Mouse (Mus musculus) E14TG2a.4 (cell line): ENCODE measurements at regions not wholly inside any gene's neighbourhood (a gene's known extent, or its start where the extent isn't known, plus 50 kb on each side); places are given as distances from the start of the nearest gene placed in this dataset.
A peak's percentile ranks its signal among the peaks of the same experiment; 100 is the strongest.

Experiments
- H3K27me3 ChIP-seq: 2 replicates; pipeline ENCODE4 v1.6.1; 2014; ENCODE audit warnings: low read length, control low read depth; ENCODE audit not compliant: insufficient read depth
- H3K36me3 ChIP-seq: 2 replicates; pipeline ENCODE4 v1.6.1; 2014; ENCODE audit warnings: low read length, control low read depth; ENCODE audit not compliant: insufficient read depth
- H3K4me1 ChIP-seq: replicated peaks from 2 replicates; pipeline ENCODE4 v1.6.1; 2014; ENCODE audit warnings: low read depth, low read length, control low read depth
- H3K4me3 ChIP-seq: replicated peaks from 2 replicates; pipeline ENCODE4 v1.5.1; 2014; ENCODE audit warnings: mild to moderate bottlenecking, low read length
- H3K9me3 ChIP-seq: 2 replicates; pipeline ENCODE4 v1.6.1; 2014; ENCODE audit warnings: low read length, control low read depth
- CTCF ChIP-seq: conservative IDR thresholded peaks from 2 replicates; pipeline ENCODE4 v1.5.1; 2014; ENCODE audit warnings: low read length
- NANOG ChIP-seq: IDR thresholded peaks from 2 replicates; pipeline ENCODE4 v1.6.1; 2014; ENCODE audit warnings: borderline replicate concordance, low read length, mixed read lengths
- POU5F1 ChIP-seq: IDR thresholded peaks from 2 replicates; pipeline ENCODE4 v1.6.1; 2014; ENCODE audit warnings: low read length, borderline replicate concordance

GRCm38 (mm10) chr5:129315626-129316025, 185.4 kb upstream of the Sfswap start:
- no peaks in the 10 kb centered on the region for H3K36me3 ChIP-seq
- peaks cover 17% of the 10 kb centered on the region for H3K9me3 ChIP-seq
- TF ChIP-seq NANOG, result no peak
- no peak for TF ChIP-seq CTCF
- no peak for TF ChIP-seq POU5F1
- no peak overlapping the region for H3K4me3 ChIP-seq
- peaks cover 6% of the 10 kb centered on the region; the same call in 1 of the 2 replicates for H3K27me3 ChIP-seq
- H3K4me1 ChIP-seq, result peaks cover 8% of the 10 kb centered on the region

GRCm38 (mm10) chr5:129331094-129331523, 169.9 kb upstream of the Sfswap start:
- Histone ChIP-seq H3K4me1 (peaks cover 25% of the 10 kb centered on the region), H3K27me3 (peaks cover 53% of the 10 kb centered on the region), H3K9me3 (peaks cover 6% of the 10 kb centered on the region), H3K36me3 (no peaks in the 10 kb centered on the region), H3K4me3 (no peak overlapping the region)
- TF ChIP-seq NANOG (no peak), CTCF (peak; percentile 54), POU5F1 (no peak)

GRCm38 (mm10) chr5:129332014-129332413, 169.0 kb upstream of the Sfswap start:
- no peak for TF ChIP-seq POU5F1
- no peak for TF ChIP-seq NANOG
- peak; percentile 72 for TF ChIP-seq CTCF

GRCm38 (mm10) chr5:129338511-129338910, 162.5 kb upstream of the Sfswap start:
- H3K9me3 ChIP-seq, result no peaks in the 10 kb centered on the region
- H3K36me3 ChIP-seq, result no peaks in the 10 kb centered on the region
- peaks cover 17% of the 10 kb centered on the region for H3K27me3 ChIP-seq
- TF ChIP-seq NANOG, result no peak
- no peak for TF ChIP-seq CTCF
- TF ChIP-seq POU5F1, result no peak
- H3K4me1 ChIP-seq, result peaks cover 15% of the 10 kb centered on the region; the same call in 1 of the 2 replicates
- no peak overlapping the region for H3K4me3 ChIP-seq

More at GRCm38 (mm10) chr5:129332014-129332413, 169.0 kb upstream of the Sfswap start:
- H3K36me3 ChIP-seq, result no peaks in the 10 kb centered on the region
- peaks cover 46% of the 10 kb centered on the region for H3K27me3 ChIP-seq
- H3K4me3 ChIP-seq, result no peak overlapping the region
- H3K9me3 ChIP-seq, result peaks cover 6% of the 10 kb centered on the region
- H3K4me1 ChIP-seq, result peaks cover 27% of the 10 kb centered on the region

GRCm38 (mm10) chr5:129344038-129344437, 157.0 kb upstream of the Sfswap start:
- Histone ChIP-seq H3K9me3 (no peaks in the 10 kb centered on the region), H3K4me1 (peaks cover 12% of the 10 kb centered on the region), H3K36me3 (no peaks in the 10 kb centered on the region), H3K4me3 (no peak overlapping the region), H3K27me3 (peaks cover 44% of the 10 kb centered on the region)
- TF ChIP-seq NANOG (no peak), POU5F1 (no peak), CTCF (no peak)

GRCm38 (mm10) chr5:129350024-129350423, 151.0 kb upstream of the Sfswap start:
- Histone ChIP-seq H3K4me1 (peaks cover 24% of the 10 kb centered on the region), H3K4me3 (no peak overlapping the region), H3K36me3 (no peaks in the 10 kb centered on the region), H3K9me3 (no peaks in the 10 kb centered on the region), H3K27me3 (peaks cover 23% of the 10 kb centered on the region)
- TF ChIP-seq NANOG (no peak), CTCF (no peak), POU5F1 (no peak)

- TF ChIP-seq CTCF (no peak), NANOG (no peak), POU5F1 (no peak)
- Histone ChIP-seq H3K4me3 (no peak overlapping the region), H3K4me1 (peaks cover 17% of the 10 kb centered on the region), H3K9me3 (peaks cover 2% of the 10 kb centered on the region), H3K27me3 (peaks cover 10% of the 10 kb centered on the region), H3K36me3 (no peaks in the 10 kb centered on the region)
These were observed 147.5 kb upstream of the Sfswap start for GRCm38 (mm10) chr5:129353549-129353948.

- Histone ChIP-seq H3K36me3 (no peaks in the 10 kb centered on the region), H3K9me3 (peaks cover 10% of the 10 kb centered on the region), H3K4me3 (no peak overlapping the region), H3K27me3 (peaks cover 3% of the 10 kb centered on the region), H3K4me1 (peaks cover 15% of the 10 kb centered on the region)
- no peak for TF ChIP-seq NANOG
- peak; percentile 57 for TF ChIP-seq CTCF
- TF ChIP-seq POU5F1, result no peak
These were observed 146.1 kb upstream of the Sfswap start for GRCm38 (mm10) chr5:129354877-129355276.

GRCm38 (mm10) chr5:129361527-129361926, 139.5 kb upstream of the Sfswap start:
- peaks cover 6% of the 10 kb centered on the region for H3K4me1 ChIP-seq
- H3K9me3 ChIP-seq, result peaks cover 10% of the 10 kb centered on the region
- no peaks in the 10 kb centered on the region for H3K27me3 ChIP-seq
- no peaks in the 10 kb centered on the region for H3K36me3 ChIP-seq
- no peak overlapping the region for H3K4me3 ChIP-seq
- TF ChIP-seq NANOG (no peak), CTCF (no peak), POU5F1 (no peak)
